Mouse (Mus musculus): ENCODE measurements around the gene Rnf6.

DNA sequence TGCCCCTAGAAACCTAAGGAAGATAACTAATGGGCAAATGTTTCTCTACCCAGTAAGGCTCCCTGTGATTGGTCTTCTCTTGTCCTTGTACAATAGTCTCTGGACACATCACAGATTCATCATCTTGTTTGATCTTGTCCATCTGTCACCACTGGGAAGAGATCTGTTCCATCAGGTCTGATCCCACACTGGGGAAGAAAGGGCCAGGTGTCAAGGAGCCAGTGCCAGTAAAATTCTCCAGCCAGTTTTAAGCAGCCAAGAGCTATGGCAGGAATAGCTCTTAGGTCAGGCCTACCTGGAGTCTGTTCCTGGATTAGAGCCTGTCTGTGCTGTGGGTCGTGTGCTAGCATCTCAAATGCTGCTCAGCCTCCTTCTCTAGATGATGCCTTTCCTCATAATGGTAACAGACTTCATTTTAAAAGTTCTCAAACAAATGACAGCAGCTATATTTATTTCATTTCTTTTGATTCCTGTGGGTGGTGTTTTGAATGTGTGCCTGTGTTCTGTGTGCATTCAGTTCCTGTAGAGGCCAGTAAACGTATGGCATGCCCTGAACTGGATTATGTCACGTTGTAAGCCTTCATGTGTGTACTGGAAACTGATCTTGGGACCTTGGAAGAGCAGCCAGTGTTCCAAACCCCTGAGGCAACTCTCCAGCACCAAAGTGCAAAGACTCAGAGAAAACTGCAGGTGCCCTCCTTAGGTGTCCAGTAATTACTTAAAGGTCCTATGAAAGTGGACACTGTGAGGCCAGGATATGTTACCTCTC is 30.7 kb downstream of the Rnf6 start:
- TF ChIP-seq POLR2A (IDR thresholded peaks at IDR 0.05; ENCODE audit: extremely low read depth, insufficient read depth, low read length) (no peak), CTCF (IDR thresholded peaks at IDR 0.05; ENCODE audit: low read depth, low read length) (no peak)
